Mouse (Mus musculus) forebrain, embryonic 14.5 days (tissue): ENCODE measurements around the gene Ccdc97. TPM values are rescaled to one million over a fixed set of nuclear protein-coding genes. Genes with fewer than 3 reads are reported as not detected.
A peak's percentile ranks its signal among the peaks of the same experiment; 100 is the strongest.

ENCODE experiments used
- ATAC-seq: fragments of 200-750 bp; cut with Nextera tagmentation; 2 replicates; pipeline ENCODE4 v1.8.0; 2017; ENCODE audit warnings: mild to moderate bottlenecking, moderate library complexity
- DNase-seq: peaks from one replicate; pipeline ENCODE4 v3.0.0-alpha.2; 2015; ENCODE audit warnings: low spot score
- H3K27ac ChIP-seq: fragments of 300-500 bp; sonication (generic); 2 replicates; pipeline ENCODE4 v1.5.1; 2014; ENCODE audit warnings: low read depth, mild to moderate bottlenecking, control low read depth, low read length, moderate library complexity
- H3K27me3 ChIP-seq: fragments of 300-500 bp; sonication (generic); replicated peaks from 2 replicates; pipeline ENCODE4 v1.6.1; 2014; ENCODE audit warnings: low read length, control low read depth, mixed read lengths; ENCODE audit not compliant: control insufficient read depth, insufficient read depth
- H3K36me3 ChIP-seq: fragments of 300-500 bp; sonication (generic); 2 replicates; pipeline ENCODE4 v1.6.1; 2014; ENCODE audit warnings: low read length, control low read depth; ENCODE audit not compliant: control insufficient read depth, insufficient read depth
- H3K4me1 ChIP-seq: fragments of 300-500 bp; sonication (generic); 2 replicates; pipeline ENCODE4 v1.6.1; 2014; ENCODE audit warnings: antibody characterized with exemption, low read length, control low read depth; ENCODE audit not compliant: control insufficient read depth, insufficient read depth
- H3K4me2 ChIP-seq: fragments of 300-500 bp; sonication (generic); 2 replicates; pipeline ENCODE4 v1.6.1; 2014; ENCODE audit warnings: mild to moderate bottlenecking, control low read depth, low read length
- H3K4me3 ChIP-seq: fragments of 300-500 bp; sonication (generic); 2 replicates; pipeline ENCODE4 v1.5.1; 2014; ENCODE audit warnings: low read depth, low read length, control low read depth
- H3K9ac ChIP-seq: fragments of 300-500 bp; sonication (generic); 2 replicates; pipeline ENCODE4 v1.6.1; 2014; ENCODE audit warnings: mild to moderate bottlenecking, low read length, control low read depth, moderate library complexity
- H3K9me3 ChIP-seq: fragments of 300-500 bp; sonication (generic); replicated peaks from 2 replicates; pipeline ENCODE4 v1.6.1; 2016; ENCODE audit warnings: low read length, control low read depth, mixed read lengths; ENCODE audit not compliant: control insufficient read depth
- WGBS: fragments of 180-500 bp; shearing (Covaris S2); extraction: QIAGEN DNeasy Blood & Tissue Kit; methylation state at CpG from one replicate; pipeline ENCODE4 v1.1.7; 2014; 5-methylcytosine and 5-hydroxymethylcytosine counted together
- polyA plus RNA-seq: library from polyadenylated mRNA; unstranded; fragments of >200 nt; fragmentation: Nextera tagmentation; extraction: Ambion mirVana; gene quantifications from 2 replicates; pipeline ENCODE4 v1.2.1, GENCODE M21; 2014

The Ccdc97 gene
- 39.6 and 40.7 TPM in 2 replicates for polyA plus RNA-seq

- H3K36me3 ChIP-seq, result peaks cover 65% of the 10 kb centered on the region
- peaks cover 9% of the 10 kb centered on the region for H3K4me1 ChIP-seq
- WGBS, result 6% methylated on average over 32 of the region's 32 CpGs
These were observed at the start of gene Ccdc97 for GRCm38 (mm10) chr7:25718788-25719417. Gene Ccdc97, minus strand, starts transcription at chr7:25719088.

DNA sequence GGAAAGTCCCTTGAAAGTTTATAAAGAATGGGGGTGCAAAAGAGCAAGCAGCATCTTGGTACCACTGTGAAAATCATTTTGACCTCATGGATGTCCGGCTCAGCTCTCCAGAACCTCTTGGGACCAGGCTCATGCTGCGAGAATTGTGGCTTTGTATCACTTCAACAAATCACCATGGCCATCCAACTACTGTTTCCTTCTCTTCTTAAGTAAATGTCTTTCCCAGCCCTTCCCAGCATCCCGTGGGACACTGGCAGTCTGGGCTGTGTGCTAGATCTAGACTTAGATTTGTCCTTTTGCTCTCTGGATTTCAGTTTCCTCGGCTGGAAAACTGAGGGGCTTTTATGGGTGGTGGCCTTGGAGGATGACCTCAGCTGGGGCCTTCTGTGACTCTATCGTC, 49.3 kb upstream of the Ccdc97 start:
- 92% methylated on average over 5 of the region's 5 CpGs for WGBS
- Histone ChIP-seq H3K4me3 (no peak overlapping the region), H3K9me3 (no peaks in the 10 kb centered on the region), H3K36me3 (peaks cover 20% of the 10 kb centered on the region), H3K4me1 (no peaks in the 10 kb centered on the region), H3K27ac (no peak overlapping the region), H3K9ac (no peak overlapping the region), H3K4me2 (no peak overlapping the region), H3K27me3 (no peaks in the 10 kb centered on the region)
- DNase-seq (no peak), ATAC-seq (no peak)

More at GRCm38 (mm10) chr7:25718788-25719417, at the start of gene Ccdc97:
- Histone ChIP-seq H3K27ac (peak within 1 kb of the TSS; percentile 55; the same call in 1 of the 2 replicates), H3K9me3 (no peaks in the 10 kb centered on the region), H3K4me3 (peak within 1 kb of the TSS; percentile 71), H3K9ac (peak within 1 kb of the TSS; percentile 79), H3K27me3 (no peaks in the 10 kb centered on the region), H3K4me2 (peak within 1 kb of the TSS; percentile 90)
- DNase-seq (peak; percentile 98), ATAC-seq (peak; percentile 91)

- no peak overlapping the region for H3K9ac ChIP-seq
- WGBS, result 88% methylated on average over 6 of the region's 6 CpGs
- H3K27ac ChIP-seq, result no peak overlapping the region
- no peaks in the 10 kb centered on the region; the same call in 1 of the 2 replicates for H3K4me1 ChIP-seq
- ATAC-seq (no peak), DNase-seq (no peak)
- no peaks in the 10 kb centered on the region for H3K9me3 ChIP-seq
- no peak overlapping the region for H3K4me2 ChIP-seq
- peaks cover 17% of the 10 kb centered on the region; the same call in 1 of the 2 replicates for H3K36me3 ChIP-seq
- no peak overlapping the region for H3K4me3 ChIP-seq
- no peaks in the 10 kb centered on the region for H3K27me3 ChIP-seq
These were observed 47.2 kb upstream of the Ccdc97 start for GRCm38 (mm10) chr7:25766108-25766507.

- Histone ChIP-seq H3K4me1 (no peaks in the 10 kb centered on the region; the same call in 1 of the 2 replicates), H3K4me2 (no peak overlapping the region), H3K4me3 (no peak overlapping the region), H3K27ac (no peak overlapping the region), H3K9me3 (no peaks in the 10 kb centered on the region), H3K9ac (no peak overlapping the region), H3K36me3 (peaks cover 25% of the 10 kb centered on the region; the same call in 1 of the 2 replicates), H3K27me3 (no peaks in the 10 kb centered on the region)
- 79% methylated on average over 5 of the region's 5 CpGs for WGBS
- ATAC-seq (no peak), DNase-seq (no peak)
These were observed 45.3 kb upstream of the Ccdc97 start for GRCm38 (mm10) chr7:25764221-25764620.

DNA sequence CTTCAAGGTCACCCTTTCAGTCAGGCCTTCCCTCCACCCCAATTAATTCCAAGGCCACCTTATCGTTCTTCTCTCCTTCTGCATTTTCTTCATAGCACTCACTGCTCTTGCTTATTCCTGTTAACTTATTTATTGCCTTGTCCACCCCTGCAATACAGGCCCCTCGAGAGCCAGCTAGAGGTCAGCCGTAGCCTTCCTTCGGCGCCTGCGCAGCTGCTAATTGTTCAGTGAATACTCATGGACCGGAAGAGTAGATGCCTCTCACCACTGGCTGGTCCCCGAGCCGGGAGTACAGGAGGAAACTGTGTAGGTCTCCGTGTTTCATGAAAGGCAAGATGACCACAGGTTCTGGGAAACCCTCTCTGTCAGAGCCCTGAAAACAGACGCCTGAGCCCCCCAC, 44.8 kb upstream of the Ccdc97 start:
- Histone ChIP-seq H3K4me3 (no peak overlapping the region), H3K9me3 (no peaks in the 10 kb centered on the region), H3K27me3 (no peaks in the 10 kb centered on the region), H3K36me3 (peaks cover 22% of the 10 kb centered on the region; the same call in 1 of the 2 replicates), H3K4me1 (no peaks in the 10 kb centered on the region; the same call in 1 of the 2 replicates), H3K27ac (no peak overlapping the region), H3K4me2 (no peak overlapping the region), H3K9ac (no peak overlapping the region)
- WGBS, result 80% methylated on average over 11 of the region's 11 CpGs
- DNase-seq (no peak), ATAC-seq (no peak)

- no peak for ATAC-seq
- Histone ChIP-seq H3K9me3 (no peaks in the 10 kb centered on the region), H3K4me1 (no peaks in the 10 kb centered on the region; the same call in 1 of the 2 replicates), H3K36me3 (peaks cover 12% of the 10 kb centered on the region; the same call in 1 of the 2 replicates), H3K4me2 (no peak overlapping the region), H3K27me3 (no peaks in the 10 kb centered on the region), H3K4me3 (no peak overlapping the region), H3K9ac (no peak overlapping the region), H3K27ac (no peak overlapping the region)
- WGBS, result 50% methylated on average over 10 of the region's 10 CpGs
- DNase-seq, result peak; percentile 56
These were observed 42.5 kb upstream of the Ccdc97 start for GRCm38 (mm10) chr7:25761354-25761753.

DNA sequence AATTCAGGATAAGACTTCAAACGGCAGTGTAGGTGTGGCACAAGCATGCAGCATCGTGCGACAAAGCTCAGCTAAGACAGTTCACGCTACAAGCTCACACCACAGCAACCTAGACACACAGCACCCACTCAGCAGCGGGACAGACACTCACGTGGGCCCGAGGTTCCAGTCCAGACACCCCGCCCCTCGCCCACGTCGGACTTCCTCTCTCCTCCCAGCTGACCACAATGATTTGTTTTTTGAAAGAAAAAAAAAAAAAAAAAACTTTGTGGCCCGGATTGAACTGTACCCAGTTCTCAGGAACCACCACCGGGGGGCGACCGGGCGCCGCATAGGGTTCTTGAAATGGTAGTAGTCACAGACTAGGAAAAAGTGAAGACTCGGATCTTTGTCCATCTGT, 37.1 kb upstream of the Ccdc97 start:
- H3K9me3 ChIP-seq, result no peaks in the 10 kb centered on the region
- H3K4me2 ChIP-seq, result peak overlapping the region; percentile 70
- H3K27ac ChIP-seq, result peak overlapping the region; percentile 97
- under 1% methylated on average over 18 of the region's 18 CpGs for WGBS
- peaks cover 12% of the 10 kb centered on the region for H3K4me1 ChIP-seq
- peak overlapping the region; percentile 64 for H3K9ac ChIP-seq
- DNase-seq, result peak; percentile 90
- peaks cover 13% of the 10 kb centered on the region for H3K36me3 ChIP-seq
- peak overlapping the region; percentile 97 for H3K4me3 ChIP-seq
- no peaks in the 10 kb centered on the region for H3K27me3 ChIP-seq
- ATAC-seq, result peak; percentile 21

GRCm38 (mm10) chr7:25755468-25755833, 36.6 kb upstream of the Ccdc97 start:
- ATAC-seq, result peak; percentile 62
- H3K9me3 ChIP-seq, result no peaks in the 10 kb centered on the region
- H3K36me3 ChIP-seq, result peaks cover 17% of the 10 kb centered on the region
- DNase-seq, result peak; percentile 86
- peak overlapping the region; percentile 97 for H3K27ac ChIP-seq
- no peaks in the 10 kb centered on the region for H3K27me3 ChIP-seq
- under 1% methylated on average over 15 of the region's 15 CpGs for WGBS
- peak overlapping the region; percentile 64 for H3K9ac ChIP-seq
- H3K4me1 ChIP-seq, result peaks cover 12% of the 10 kb centered on the region
- H3K4me3 ChIP-seq, result peak overlapping the region; percentile 97
- peak overlapping the region; percentile 70 for H3K4me2 ChIP-seq

- DNase-seq (peak; percentile 99), ATAC-seq (peak; percentile 94)
- Histone ChIP-seq H3K4me3 (peak within 1 kb of the TSS; percentile 97), H3K9ac (peak within 1 kb of the TSS; percentile 99), H3K27me3 (no peaks in the 10 kb centered on the region), H3K36me3 (peaks cover 16% of the 10 kb centered on the region), H3K27ac (peak within 1 kb of the TSS; percentile 97), H3K4me2 (peak within 1 kb of the TSS; percentile 70), H3K9me3 (no peaks in the 10 kb centered on the region), H3K4me1 (peaks cover 12% of the 10 kb centered on the region)
- under 1% methylated on average over 55 of the region's 55 CpGs for WGBS
These were observed 36.0 kb upstream of the Ccdc97 start, which contains the start of gene Hnrnpul1 for GRCm38 (mm10) chr7:25754738-25755467. Gene Hnrnpul1, minus strand, starts transcription at chr7:25754757.
